Mouse (Mus musculus): Measurements from ENCODE around the gene Rgs6.

- TF ChIP-seq CTCF (IDR thresholded peaks at IDR 0.05) (no peak), POLR2A (IDR thresholded peaks at IDR 0.05; ENCODE audit: insufficient read depth, low read depth, low read length) (no peak), EP300 (IDR thresholded peaks at IDR 0.05; ENCODE audit: insufficient read depth, low read depth, low read length) (no peak)
Measured at GRCm38 (mm10) chr12:82819991-82820390, 231.9 kb downstream of the Rgs6 start.

All from heart, adult 2 months (tissue).